Mouse (Mus musculus) ovary, adult 18-20 months (tissue): ENCODE measurements at regions not wholly inside any gene's neighbourhood (a gene's known extent, or its start where the extent isn't known, plus 50 kb on each side); places are given as distances from the start of the nearest gene placed in this dataset.

Source experiments
- DNase-seq: peaks from one replicate; pipeline ENCODE4 v3.0.0; 2022; ENCODE audit warnings: low spot score, mixed read lengths

DNA sequence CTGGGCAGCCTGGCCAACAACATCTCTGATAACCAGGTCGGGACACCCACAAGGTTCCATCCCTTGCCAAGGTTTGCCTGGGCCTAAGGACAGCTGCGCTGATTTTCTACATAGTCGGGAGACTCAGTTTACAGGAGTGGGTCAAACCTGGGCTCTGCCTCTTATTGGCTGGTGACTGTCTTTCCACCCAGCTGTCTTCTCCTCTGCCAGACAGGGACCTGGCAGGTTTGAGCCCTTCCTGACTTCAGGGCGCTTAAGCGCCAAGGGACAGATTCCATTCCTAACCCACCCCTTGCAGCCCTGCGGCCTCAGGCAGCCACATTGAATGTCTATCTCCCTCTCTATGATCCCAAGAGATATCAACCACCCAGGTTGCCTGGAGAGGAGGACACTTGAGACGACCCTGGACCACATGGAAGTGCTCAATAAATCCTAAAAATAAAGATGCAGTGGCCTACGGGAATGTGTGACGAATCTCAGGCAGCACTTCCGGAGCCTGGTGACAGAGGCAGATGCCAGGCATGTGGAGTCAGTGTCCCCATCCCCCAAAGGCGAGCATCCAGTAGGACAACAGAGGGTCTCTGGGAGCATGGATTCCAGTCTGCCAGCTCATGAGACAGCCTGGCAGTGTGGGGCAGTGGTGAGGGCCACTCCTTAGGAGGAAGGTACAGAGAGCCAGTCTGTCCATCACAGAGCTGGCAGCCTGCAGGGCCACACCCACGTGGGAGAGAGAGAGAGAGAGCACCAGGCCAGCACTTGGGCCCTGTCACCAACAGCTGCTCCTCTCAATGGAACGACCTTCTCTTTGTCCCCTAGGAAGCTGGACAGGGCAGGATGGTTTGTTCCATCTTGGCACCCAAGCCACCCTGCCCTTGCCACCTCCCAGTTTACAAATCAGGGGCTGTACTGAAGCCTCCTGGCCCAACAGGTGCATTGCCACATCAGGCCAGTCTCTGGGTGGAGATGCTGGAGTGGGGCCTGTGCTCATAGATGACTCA lies 63.8 kb upstream of the Slc6a6 start:
- no peak for DNase-seq

DNA sequence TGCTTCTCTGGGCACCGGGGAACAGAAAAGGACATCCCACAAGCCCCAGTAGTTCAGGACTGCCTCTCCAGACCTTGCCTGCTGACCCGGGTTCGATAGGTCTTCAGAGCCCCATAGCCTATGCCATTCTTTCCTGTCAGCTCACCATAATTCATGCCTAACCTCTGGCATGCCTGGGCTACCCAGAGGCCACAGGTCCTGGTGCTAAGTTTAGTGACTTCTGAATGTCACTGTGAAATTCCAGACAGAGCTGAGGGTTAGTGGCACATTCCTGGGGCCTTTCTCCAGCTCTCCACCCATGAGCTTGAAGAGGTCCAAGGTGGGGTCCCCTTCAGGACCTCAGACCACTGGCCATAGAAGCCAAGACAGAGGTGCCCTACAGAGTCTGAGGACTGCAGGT lies 62.4 kb upstream of the Slc6a6 start:
- no peak for DNase-seq

DNA sequence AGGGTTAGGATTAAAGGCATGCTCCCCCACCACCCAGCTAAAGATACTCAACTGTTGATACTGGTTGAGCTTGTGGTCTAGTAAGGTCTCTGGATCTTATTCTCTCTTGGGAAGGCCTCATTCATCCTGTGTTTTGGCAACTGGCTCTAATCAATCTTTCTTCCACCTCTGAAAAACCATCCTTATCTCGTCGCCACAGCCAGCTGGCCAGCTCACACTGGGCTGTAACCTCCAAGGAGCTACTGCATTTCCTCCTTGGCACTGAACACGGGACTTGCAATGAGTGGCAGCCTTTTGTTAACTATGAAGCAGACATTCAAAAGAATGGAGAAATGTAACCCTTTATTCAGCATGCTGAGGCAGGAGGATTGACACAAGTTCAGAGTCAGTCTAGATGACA lies 61.4 kb upstream of the Slc6a6 start:
- no peak for DNase-seq

DNA sequence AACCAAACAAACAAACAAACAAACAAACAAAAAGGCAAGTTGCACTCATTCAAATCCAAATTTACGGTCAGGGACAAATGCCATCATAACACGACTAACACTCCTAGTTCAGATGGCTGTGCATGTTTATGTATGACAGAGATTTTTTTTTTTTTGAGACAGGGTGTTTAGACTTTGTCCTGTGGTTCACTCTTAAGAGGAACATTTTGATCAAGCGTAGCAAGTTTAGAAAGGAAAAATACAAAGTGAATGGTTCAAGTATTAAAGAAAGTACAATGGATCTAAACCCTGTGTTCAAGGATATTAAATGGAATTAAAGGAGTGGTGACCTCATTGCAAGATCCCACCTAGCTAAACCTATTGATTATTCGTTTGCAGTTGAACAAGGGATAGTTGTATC lies 60.2 kb upstream of the Slc6a6 start:
- no peak for DNase-seq

DNA sequence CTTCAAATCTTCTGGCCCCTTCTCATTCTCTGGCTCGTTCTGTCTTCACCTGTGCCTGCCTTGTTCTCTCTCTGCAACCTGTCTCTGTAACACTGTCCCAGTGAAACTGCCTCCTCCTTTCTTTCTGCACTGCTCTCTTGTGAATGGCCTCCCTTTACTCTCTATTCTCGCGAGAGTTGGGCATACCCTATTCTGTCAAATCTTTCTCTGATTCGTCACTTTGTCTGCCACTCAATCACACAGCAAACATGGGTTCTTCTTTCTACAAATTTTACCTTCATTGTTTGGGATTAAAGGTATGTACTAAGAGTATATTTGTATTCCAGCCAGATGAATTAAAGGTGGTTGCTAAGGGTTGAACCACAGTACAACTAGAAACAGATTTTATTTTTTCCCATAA lies 54.6 kb upstream of the Slc6a6 start:
- DNase-seq, result no peak

DNA sequence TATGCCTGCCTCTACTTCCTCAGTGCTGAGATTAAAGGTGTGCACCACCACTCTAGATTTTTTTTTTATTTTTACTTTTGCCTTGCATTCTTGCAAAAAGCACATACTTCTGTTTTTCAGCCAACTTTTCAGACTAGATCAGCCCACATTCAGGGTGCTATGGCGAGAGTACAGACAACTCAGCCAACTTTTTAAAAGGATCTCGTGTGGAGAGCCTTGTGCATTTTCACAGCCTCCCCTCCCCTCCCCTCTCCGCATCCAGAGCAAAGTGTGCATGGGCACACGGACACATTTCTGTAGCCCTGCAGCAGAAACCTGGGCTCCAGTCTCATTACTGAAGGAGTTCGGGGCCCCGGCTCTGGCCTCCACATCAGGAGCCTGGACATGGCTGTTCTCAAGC lies 52.6 kb upstream of the Slc6a6 start:
- no peak for DNase-seq
